Mouse (Mus musculus): Measurements from ENCODE around the gene E2f3. TPM values are rescaled to one million over a fixed set of nuclear protein-coding genes. Genes with fewer than 3 reads are reported as not detected.

Gene E2f3
- total and polyA plus RNA-seq, 2 experiments, result 1.7 to 1.9 TPM

GRCm38 (mm10) chr13:29907995-29908394, 77.9 kb downstream of the E2f3 start:
- no peak overlapping the region for H3K4me3 ChIP-seq (ENCODE audit: insufficient read depth, low read depth, low read length)
- 96% methylated on average over 9 of the region's 9 CpGs for WGBS
- no peak overlapping the region for H3K9ac ChIP-seq (ENCODE audit: low read depth, low read length)
- H3K36me3 ChIP-seq (ENCODE audit: control insufficient read depth, insufficient read depth, low read length), result peaks cover 10% of the 10 kb centered on the region
- DNase-seq (ENCODE audit: extremely low read depth, low read depth, low spot score), result no peak
- H3K27me3 ChIP-seq (ENCODE audit: control insufficient read depth, insufficient read depth, low read length), result no peaks in the 10 kb centered on the region
- H3K79me2 ChIP-seq (ENCODE audit: control insufficient read depth, insufficient read depth, low read length), result no peaks in the 10 kb centered on the region
- TF ChIP-seq POLR2A (IDR thresholded peaks at IDR 0.05; ENCODE audit: extremely low read depth, insufficient read depth, low read length) (no peak), CTCF (IDR thresholded peaks at IDR 0.05; ENCODE audit: low read depth, low read length) (no peak)
- H3K4me1 ChIP-seq (ENCODE audit: control insufficient read depth, insufficient read depth, low read length), result no peaks in the 10 kb centered on the region
- no peak overlapping the region for H3K27ac ChIP-seq (replicated peaks; ENCODE audit: insufficient read depth, low read depth, low read length)

GRCm38 (mm10) chr13:29906734-29907133, 79.1 kb downstream of the E2f3 start:
- no peak overlapping the region for H3K27ac ChIP-seq (replicated peaks; ENCODE audit: insufficient read depth, low read depth, low read length)
- H3K79me2 ChIP-seq (ENCODE audit: control insufficient read depth, insufficient read depth, low read length), result no peaks in the 10 kb centered on the region
- no peak for DNase-seq (ENCODE audit: extremely low read depth, low read depth, low spot score)
- no peak overlapping the region for H3K9ac ChIP-seq (ENCODE audit: low read depth, low read length)
- no peaks in the 10 kb centered on the region for H3K4me1 ChIP-seq (ENCODE audit: control insufficient read depth, insufficient read depth, low read length)
- H3K36me3 ChIP-seq (ENCODE audit: control insufficient read depth, insufficient read depth, low read length), result peaks cover 9% of the 10 kb centered on the region
- WGBS, result 91% methylated on average over 10 of the region's 10 CpGs
- TF ChIP-seq CTCF (IDR thresholded peaks at IDR 0.05; ENCODE audit: low read depth, low read length) (no peak), POLR2A (IDR thresholded peaks at IDR 0.05; ENCODE audit: extremely low read depth, insufficient read depth, low read length) (no peak)
- H3K27me3 ChIP-seq (ENCODE audit: control insufficient read depth, insufficient read depth, low read length), result no peaks in the 10 kb centered on the region
- no peak overlapping the region for H3K4me3 ChIP-seq (ENCODE audit: insufficient read depth, low read depth, low read length)

DNA sequence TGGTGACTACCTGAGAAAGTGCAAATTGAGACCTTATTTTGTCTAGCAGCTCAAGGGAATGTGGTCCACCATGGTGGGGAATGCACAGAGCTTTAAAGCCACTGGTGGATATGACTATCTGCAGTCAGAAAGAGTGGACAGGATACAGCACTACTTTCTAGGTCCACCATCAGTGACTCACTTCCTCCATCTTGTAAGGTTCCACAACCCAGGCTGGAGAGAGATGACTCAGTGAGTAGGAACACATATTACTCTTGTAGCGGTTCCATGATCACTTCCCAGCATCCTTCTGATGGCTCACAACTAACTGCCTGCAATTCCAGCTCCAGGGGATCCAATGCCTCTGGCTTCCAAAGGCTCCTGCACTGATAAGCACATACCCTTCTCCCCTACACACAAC, 82.5 kb downstream of the E2f3 start:
- DNase-seq (ENCODE audit: extremely low read depth, low read depth, low spot score), result no peak
- no peaks in the 10 kb centered on the region for H3K36me3 ChIP-seq (ENCODE audit: control insufficient read depth, insufficient read depth, low read length)
- no peak overlapping the region for H3K27ac ChIP-seq (replicated peaks; ENCODE audit: insufficient read depth, low read depth, low read length)
- TF ChIP-seq CTCF (IDR thresholded peaks at IDR 0.05; ENCODE audit: low read depth, low read length) (no peak), POLR2A (IDR thresholded peaks at IDR 0.05; ENCODE audit: extremely low read depth, insufficient read depth, low read length) (no peak)
- H3K4me1 ChIP-seq (ENCODE audit: control insufficient read depth, insufficient read depth, low read length), result no peaks in the 10 kb centered on the region
- H3K27me3 ChIP-seq (ENCODE audit: control insufficient read depth, insufficient read depth, low read length), result no peaks in the 10 kb centered on the region
- no peak overlapping the region for H3K9ac ChIP-seq (ENCODE audit: low read depth, low read length)
- 80% methylated on average over 1 of the region's 1 CpGs for WGBS
- no peak overlapping the region for H3K4me3 ChIP-seq (ENCODE audit: insufficient read depth, low read depth, low read length)
- H3K79me2 ChIP-seq (ENCODE audit: control insufficient read depth, insufficient read depth, low read length), result no peaks in the 10 kb centered on the region

- Histone ChIP-seq H3K4me1 (ENCODE audit: control insufficient read depth, insufficient read depth, low read length) (no peaks in the 10 kb centered on the region), H3K27me3 (ENCODE audit: control insufficient read depth, insufficient read depth, low read length) (no peaks in the 10 kb centered on the region), H3K27ac (replicated peaks; ENCODE audit: insufficient read depth, low read depth, low read length) (no peak overlapping the region), H3K9ac (ENCODE audit: low read depth, low read length) (no peak overlapping the region), H3K36me3 (ENCODE audit: control insufficient read depth, insufficient read depth, low read length) (no peaks in the 10 kb centered on the region), H3K4me3 (ENCODE audit: insufficient read depth, low read depth, low read length) (no peak overlapping the region), H3K79me2 (ENCODE audit: control insufficient read depth, insufficient read depth, low read length) (no peaks in the 10 kb centered on the region)
- DNase-seq (ENCODE audit: extremely low read depth, low read depth, low spot score), result no peak
- TF ChIP-seq POLR2A (IDR thresholded peaks at IDR 0.05; ENCODE audit: extremely low read depth, insufficient read depth, low read length) (no peak), CTCF (IDR thresholded peaks at IDR 0.05; ENCODE audit: low read depth, low read length) (no peak)
- 90% methylated on average over 1 of the region's 1 CpGs for WGBS
Observed at GRCm38 (mm10) chr13:29902676-29903075, 83.2 kb downstream of the E2f3 start.

- Histone ChIP-seq H3K27me3 (ENCODE audit: control insufficient read depth, insufficient read depth, low read length) (no peaks in the 10 kb centered on the region), H3K36me3 (ENCODE audit: control insufficient read depth, insufficient read depth, low read length) (no peaks in the 10 kb centered on the region), H3K4me1 (ENCODE audit: control insufficient read depth, insufficient read depth, low read length) (no peaks in the 10 kb centered on the region), H3K27ac (replicated peaks; ENCODE audit: insufficient read depth, low read depth, low read length) (no peak overlapping the region), H3K4me3 (ENCODE audit: insufficient read depth, low read depth, low read length) (no peak overlapping the region), H3K9ac (ENCODE audit: low read depth, low read length) (no peak overlapping the region), H3K79me2 (ENCODE audit: control insufficient read depth, insufficient read depth, low read length) (no peaks in the 10 kb centered on the region)
- TF ChIP-seq POLR2A (IDR thresholded peaks at IDR 0.05; ENCODE audit: extremely low read depth, insufficient read depth, low read length), result no peak
- no peak for TF ChIP-seq CTCF (IDR thresholded peaks at IDR 0.05; ENCODE audit: low read depth, low read length)
- 68% methylated on average over 4 of the region's 4 CpGs for WGBS
- no peak for DNase-seq (ENCODE audit: extremely low read depth, low read depth, low spot score)
Observed at GRCm38 (mm10) chr13:29901641-29902040, 84.2 kb downstream of the E2f3 start.

DNA sequence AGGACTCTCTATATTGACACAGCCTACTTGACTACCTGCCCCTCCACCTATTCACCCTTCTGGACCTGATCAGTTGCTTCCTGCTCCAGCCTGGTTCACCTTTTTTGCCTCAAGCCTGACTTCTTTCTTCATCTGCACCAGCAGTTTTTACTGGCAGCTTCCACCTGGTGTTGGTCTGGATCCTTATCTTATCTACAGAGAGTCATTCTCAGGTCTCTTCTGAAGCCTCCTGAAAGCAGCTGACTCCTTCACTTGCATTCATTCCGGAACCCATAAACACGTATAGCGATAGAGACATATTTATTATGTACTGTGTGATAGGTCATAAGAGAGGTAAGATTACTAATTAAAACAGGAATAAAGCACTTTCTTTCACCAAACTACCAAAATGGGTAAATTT, 119.1 kb downstream of the E2f3 start:
- Histone ChIP-seq H3K27me3 (ENCODE audit: control insufficient read depth, insufficient read depth, low read length) (no peaks in the 10 kb centered on the region), H3K27ac (replicated peaks; ENCODE audit: insufficient read depth, low read depth, low read length) (no peak overlapping the region), H3K4me1 (ENCODE audit: control insufficient read depth, insufficient read depth, low read length) (no peaks in the 10 kb centered on the region), H3K79me2 (ENCODE audit: control insufficient read depth, insufficient read depth, low read length) (no peaks in the 10 kb centered on the region), H3K36me3 (ENCODE audit: control insufficient read depth, insufficient read depth, low read length) (no peaks in the 10 kb centered on the region), H3K9ac (ENCODE audit: low read depth, low read length) (no peak overlapping the region), H3K4me3 (ENCODE audit: insufficient read depth, low read depth, low read length) (no peak overlapping the region)
- TF ChIP-seq CTCF (IDR thresholded peaks at IDR 0.05; ENCODE audit: low read depth, low read length) (no peak), POLR2A (IDR thresholded peaks at IDR 0.05; ENCODE audit: extremely low read depth, insufficient read depth, low read length) (no peak)
- DNase-seq (ENCODE audit: extremely low read depth, low read depth, low spot score), result no peak
- 95% methylated on average over 3 of the region's 3 CpGs for WGBS
